Mouse (Mus musculus) heart, postnatal 4 days (tissue): Measurements from ENCODE around the gene Fbxo42. TPM values are rescaled to one million over a fixed set of nuclear protein-coding genes. Genes with fewer than 3 reads are reported as not detected.
"Not testable (repeated sequence)": the region's sequence is repeated elsewhere in the genome, so short reads cannot be mapped to it uniquely, and the experiment has no call there.

Experiments used
- DNase-seq: peaks from one replicate; pipeline ENCODE4 v3.0.0; 2021
- total RNA-seq, 2 experiments: library from RNA; stranded (reverse); gene quantifications; 2 replicates each; pipeline ENCODE4 v1.2.3; 2021

The Fbxo42 gene
- total RNA-seq, 2 experiments from 2014 or later, result 13.9 to 14.9 TPM

GRCm38 (mm10) chr4:141137740-141138139, 10.0 kb upstream of the Fbxo42 start:
- DNase-seq, result not testable (repeated sequence)

- DNase-seq, result no peak
These were observed 9.1 kb upstream of the Fbxo42 start for GRCm38 (mm10) chr4:141138425-141139115.

GRCm38 (mm10) chr4:141139116-141139970, 8.4 kb upstream of the Fbxo42 start, which contains the start of gene Szrd1:
Szrd1 (minus strand) TSS chr4:141139775.
- peak; percentile 99 for DNase-seq

DNA sequence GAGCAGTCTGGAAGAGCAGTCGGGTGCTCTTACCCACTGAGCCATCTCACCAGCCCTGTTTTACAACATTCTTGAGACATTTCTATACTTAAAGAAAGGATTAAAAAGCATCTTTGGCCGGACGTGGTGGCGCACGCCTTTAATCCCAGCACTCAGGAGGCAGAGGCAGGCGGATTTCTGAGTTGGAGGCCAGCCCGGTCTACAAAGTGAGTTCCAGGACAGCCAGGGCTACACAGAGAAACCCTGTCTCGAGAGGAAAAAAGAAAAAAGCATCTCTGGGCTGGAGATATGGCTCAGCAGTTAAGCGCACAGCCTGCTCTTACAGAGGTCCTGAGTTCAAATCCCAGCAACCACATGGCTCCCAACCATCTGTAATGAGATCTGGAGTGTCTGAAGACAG, 7.4 kb upstream of the Fbxo42 start:
- not testable (repeated sequence) for DNase-seq

DNA sequence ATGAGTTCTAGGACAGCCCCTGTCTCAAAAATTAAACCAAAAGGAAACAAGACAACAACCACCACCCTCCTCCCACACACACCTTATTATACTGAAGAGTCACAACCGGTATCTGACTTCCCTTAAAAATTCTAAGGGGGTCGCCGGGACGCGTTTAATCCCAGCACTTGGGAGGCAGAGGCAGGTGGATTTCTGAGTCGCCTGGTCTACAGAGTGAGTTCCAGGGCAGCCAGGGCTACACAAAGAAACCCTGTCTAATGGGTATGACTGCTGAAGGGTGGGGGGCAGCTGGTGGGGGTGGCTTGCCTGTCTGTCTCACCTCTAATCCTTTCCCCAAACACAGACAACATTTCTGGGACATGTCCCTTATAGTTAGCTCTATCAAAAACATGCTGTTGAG, 6.7 kb upstream of the Fbxo42 start:
- DNase-seq, result no peak

DNA sequence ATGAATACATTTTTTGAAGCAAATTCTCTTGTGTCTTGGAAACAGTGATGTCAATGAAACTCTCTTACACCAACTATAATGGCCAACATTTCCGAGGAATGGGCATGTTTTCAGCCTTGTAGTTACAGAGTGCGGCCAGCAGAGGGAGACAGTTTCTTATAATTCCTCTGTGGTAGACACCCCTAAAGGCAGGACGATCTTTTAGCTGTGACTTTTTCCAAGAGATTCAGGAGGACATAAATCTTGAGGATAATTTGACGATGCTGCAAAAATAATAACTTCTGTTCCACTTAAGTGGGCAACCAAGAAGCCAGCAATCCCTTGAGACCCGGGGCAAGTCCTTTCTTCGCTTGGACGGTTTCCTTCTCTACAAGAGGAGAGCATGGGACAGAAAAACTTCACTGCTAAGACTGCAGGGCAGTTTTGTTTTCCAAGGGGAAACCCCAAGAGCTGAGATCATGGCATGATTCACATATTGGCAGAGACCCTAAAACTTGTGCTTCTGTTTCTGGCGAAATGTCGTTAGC, 5.4 kb upstream of the Fbxo42 start:
- DNase-seq, result peak; percentile 83

- DNase-seq, result not testable (repeated sequence)
These were observed 2.6 kb upstream of the Fbxo42 start for GRCm38 (mm10) chr4:141145124-141145523.

GRCm38 (mm10) chr4:141146491-141147033, 1.2 kb upstream of the Fbxo42 start:
- no peak for DNase-seq

GRCm38 (mm10) chr4:141148009-141148801, 492 bp downstream of the Fbxo42 start:
- peak; percentile 46 for DNase-seq

DNA sequence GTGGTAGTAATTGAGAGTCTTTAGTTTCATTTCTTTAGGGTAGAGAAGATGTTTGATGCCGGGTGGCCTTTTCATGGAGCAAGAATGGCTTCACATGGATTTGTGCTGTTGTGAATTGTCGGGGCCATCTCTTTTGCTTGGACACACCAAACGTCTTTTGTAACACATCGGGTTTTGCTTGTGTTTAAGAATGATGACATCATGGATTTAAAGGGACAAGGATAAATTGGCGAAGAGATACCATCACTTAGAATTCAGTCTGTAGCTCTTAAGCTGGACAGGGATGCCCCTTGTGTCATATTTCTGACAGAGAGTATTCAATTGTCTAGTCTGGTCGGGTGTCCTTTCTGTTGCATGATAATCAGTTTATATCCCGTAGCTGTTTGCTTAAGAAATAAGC, 1.4 kb downstream of the Fbxo42 start:
- no peak for DNase-seq

DNA sequence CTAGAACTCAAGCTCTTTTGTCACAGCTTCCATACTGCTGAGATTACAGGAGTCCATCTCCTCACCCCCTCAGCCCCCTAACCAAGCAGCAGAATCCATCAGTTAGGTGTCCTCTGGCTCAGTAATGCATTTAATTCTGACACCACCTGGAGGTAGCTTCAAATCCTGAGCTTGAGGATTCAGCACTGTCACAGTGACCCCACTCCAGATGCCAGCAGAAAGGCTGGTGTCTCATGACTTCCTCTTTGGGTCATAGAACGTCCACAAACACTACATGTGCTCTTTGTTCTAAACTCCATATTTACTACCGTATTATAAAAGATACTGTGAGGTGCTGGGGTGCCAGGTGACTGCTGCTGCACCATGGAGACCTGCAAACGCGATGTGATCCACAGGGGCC, 9.8 kb downstream of the Fbxo42 start:
- DNase-seq, result no peak

- no peak for DNase-seq
These were observed 10.9 kb downstream of the Fbxo42 start for GRCm38 (mm10) chr4:141158609-141159008.

GRCm38 (mm10) chr4:141159093-141159492, 11.4 kb downstream of the Fbxo42 start:
- DNase-seq, result no peak

DNA sequence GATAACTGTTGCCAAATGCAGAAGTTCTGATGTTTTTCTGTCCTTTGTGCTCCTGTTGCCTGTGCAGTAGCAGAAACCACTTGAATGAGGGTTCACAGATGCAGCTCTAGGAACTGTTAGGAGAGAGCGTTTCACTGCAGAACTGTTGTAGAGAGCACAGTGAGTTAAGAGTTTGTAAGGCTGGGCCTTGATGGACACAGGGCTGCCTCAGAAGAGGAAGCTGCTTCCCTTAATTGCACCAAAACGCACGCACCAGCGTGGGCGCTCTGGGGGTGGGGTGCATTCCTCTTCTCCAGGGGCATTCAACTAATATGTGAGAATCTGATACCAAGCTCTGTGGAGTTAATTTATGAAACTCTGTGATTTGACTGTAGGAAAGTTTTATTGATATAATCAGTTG, 12.0 kb downstream of the Fbxo42 start:
- DNase-seq, result no peak

DNA sequence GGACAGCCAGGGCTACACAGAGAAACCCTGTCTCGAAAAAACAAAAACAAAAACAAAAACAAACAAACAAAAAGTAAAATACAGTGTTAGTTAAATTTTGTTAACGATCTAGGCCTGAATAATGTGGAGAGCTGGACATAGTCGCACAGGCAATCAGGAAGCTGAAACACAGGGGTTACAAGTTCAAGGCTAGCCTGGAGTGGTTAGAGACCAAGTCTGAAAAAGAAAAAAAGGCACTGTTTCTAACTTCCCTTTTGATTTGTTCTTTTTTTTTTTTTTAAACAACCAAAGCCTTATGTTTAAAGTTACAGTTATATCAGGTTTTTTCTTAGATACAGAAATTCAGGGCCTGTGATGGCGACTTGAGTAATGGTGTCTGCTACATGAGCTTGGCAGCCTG, 12.5 kb downstream of the Fbxo42 start:
- DNase-seq, result no peak

DNA sequence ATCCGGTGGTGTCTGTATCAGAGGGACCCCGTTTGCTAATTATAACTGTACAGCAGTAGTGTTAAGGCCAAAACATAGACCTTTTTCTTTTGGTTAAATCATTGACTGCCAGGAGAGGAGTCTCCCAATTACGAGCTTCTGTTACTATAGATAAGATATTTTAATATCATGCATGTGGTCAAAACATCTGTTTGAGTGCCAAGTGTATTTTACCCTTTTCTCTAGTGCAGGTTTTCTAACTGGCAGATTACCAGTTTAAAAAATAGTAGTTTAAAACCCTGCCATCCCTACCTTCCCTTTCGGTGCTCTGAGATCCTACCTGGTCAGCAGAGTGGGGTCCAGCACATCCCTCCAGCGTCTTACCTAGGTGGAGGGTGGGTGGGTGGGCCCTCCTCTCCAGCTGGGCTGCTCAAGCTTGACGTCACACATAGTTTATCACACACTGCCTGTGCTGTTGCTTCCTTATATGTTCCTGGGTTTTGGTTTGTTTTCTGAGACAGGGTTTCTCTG, 14.0 kb downstream of the Fbxo42 start:
- no peak for DNase-seq

DNA sequence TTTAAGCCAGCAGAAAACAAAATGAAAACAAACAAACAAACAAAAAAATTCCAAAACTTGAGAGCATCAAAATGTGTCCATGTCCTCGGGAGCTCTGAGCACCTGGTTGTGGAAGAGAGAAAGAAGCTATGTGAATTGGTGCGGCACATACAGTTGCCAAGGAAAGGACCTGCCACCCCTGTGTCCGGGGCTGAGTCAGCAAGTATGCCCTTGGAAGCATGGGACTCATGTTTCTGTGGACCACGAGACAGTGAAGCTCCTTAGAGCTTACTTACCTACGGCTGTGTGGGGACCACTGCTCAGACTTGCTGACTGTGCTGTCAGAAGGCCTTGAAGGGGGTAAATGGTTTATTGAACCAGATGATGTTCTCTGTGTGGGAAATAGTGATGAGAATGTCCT, 16.0 kb downstream of the Fbxo42 start:
- DNase-seq, result no peak

GRCm38 (mm10) chr4:141165744-141166292, 18.1 kb downstream of the Fbxo42 start:
- DNase-seq, result no peak

DNA sequence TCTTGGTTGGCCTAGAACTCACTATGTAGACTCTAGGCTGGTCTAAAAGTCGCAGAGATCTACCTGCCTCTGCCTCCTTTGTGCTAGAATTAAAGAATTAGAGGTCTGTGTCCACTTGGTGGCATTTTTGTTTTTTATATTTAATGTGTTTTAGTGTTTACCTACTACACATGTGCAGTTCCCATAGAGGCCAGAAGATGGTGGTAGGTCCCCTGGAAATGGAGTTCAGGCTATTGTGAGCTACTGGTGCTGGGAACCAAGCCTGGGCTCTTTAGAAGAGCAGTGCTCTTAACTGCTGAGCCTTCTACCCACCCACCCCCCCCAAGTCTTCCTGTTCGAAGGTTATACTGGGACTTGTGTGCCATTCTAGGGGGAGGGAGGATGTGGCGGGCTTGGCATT, 19.4 kb downstream of the Fbxo42 start:
- DNase-seq, result no peak

DNA sequence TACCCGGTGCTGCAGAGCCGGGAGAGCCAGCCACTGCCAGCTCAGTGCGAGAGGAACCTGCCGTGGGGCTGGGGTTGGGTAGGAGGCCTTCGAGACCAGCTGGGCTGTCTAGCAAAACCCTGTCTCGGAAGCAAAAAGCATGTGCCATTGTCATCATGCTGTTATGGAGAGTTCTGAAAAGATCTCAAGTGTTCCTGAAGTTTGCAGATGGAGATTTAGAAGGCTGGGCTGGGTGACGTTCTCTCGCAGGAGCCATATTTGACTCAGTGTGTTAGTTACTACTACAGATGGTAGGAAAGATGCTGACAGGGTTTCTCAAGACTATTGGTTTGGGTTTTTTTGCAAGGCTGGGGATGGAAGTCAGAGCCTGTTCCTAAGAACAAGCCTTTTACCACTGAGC, 24.4 kb downstream of the Fbxo42 start:
- DNase-seq, result no peak

GRCm38 (mm10) chr4:141175783-141176182, 28.1 kb downstream of the Fbxo42 start:
- peak; percentile 12 for DNase-seq

- no peak for DNase-seq
These were observed 28.7 kb downstream of the Fbxo42 start for GRCm38 (mm10) chr4:141176328-141176838.
